Mouse (Mus musculus) cerebellum, adult 2 months (tissue): ENCODE data around the gene Gsg1l.

Experiments
- CTCF ChIP-seq: fragments of 200-500 bp; IDR thresholded peaks from 2 replicates; pipeline ENCODE4 v1.5.1; 2011; ENCODE audit warnings: low read depth, mild to moderate bottlenecking, control low read depth, low read length, moderate library complexity, borderline replicate concordance; ENCODE audit not compliant: insufficient read depth
- POLR2A ChIP-seq: fragments of 200-500 bp; IDR thresholded peaks from 2 replicates; pipeline ENCODE4 v1.6.1; 2011; ENCODE audit warnings: low read length, control low read depth, borderline replicate concordance; ENCODE audit not compliant: insufficient read depth

DNA sequence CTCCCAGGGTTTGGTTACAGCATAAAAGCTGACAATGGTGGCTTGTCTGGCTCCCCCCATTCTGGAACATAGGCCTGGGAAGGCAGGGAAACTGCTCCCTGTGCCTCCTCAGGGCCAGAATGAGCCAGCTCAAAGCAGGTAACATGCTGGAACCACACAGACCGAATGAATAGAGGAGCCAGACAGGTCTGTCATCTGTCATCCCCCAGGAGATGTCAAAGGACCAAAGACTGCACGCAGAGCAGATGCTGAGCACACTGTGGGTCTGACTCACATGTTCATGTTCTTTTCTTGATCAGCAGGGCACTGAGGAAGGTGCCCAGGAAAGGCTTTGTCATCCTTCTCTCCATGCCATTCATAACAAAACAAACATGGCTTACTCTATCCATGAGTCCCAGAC is 90.4 kb downstream of the Gsg1l start:
- TF ChIP-seq CTCF (no peak), POLR2A (no peak)
